Mouse (Mus musculus) liver, embryonic 14.5 days (tissue): Measurements from ENCODE around the gene Gramd1b.

Source experiments
- CTCF ChIP-seq: IDR thresholded peaks from 2 replicates; pipeline ENCODE4 v1.5.1; 2016; ENCODE audit warnings: antibody characterized with exemption, low read depth, control low read depth
- EP300 ChIP-seq: IDR thresholded peaks from 2 replicates; pipeline ENCODE4 v1.6.1; 2016; ENCODE audit warnings: antibody characterized with exemption, low read depth

DNA sequence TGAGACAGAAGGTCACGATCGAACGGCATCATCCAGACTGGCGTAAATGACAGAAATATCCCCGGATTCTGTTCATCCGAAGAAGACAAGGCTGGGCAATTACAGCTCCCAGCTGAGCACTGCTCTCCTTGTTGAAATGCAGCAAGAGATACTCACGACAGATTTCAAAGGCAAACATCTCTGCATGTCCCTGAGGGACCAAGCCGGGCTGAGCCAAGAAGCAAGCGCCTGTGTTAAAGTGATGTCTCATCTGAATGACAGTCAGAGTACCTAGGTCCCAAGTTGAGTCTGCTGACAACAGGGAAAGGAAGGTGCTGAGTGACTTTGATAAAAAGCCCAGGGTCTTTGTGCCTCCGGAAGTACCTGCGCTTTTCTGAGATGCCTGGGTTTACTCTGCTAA is 157.1 kb downstream of the Gramd1b start:
- TF ChIP-seq EP300 (no peak), CTCF (no peak)
